Mouse (Mus musculus) MEL (cell line): ENCODE measurements around the gene Zbtb1. TPM values are rescaled to one million over a fixed set of nuclear protein-coding genes. Genes with fewer than 3 reads are reported as not detected.

Experiments
- DNase-seq: peaks from one replicate; pipeline ENCODE4 v3.0.0; 2011; ENCODE audit warnings: low read depth, low spot score
- H3K27ac ChIP-seq: 2 replicates; pipeline ENCODE4 v1.5.1; 2012; ENCODE audit warnings: low read depth, mild to moderate bottlenecking, control low read depth, low read length, moderate library complexity; ENCODE audit not compliant: control insufficient read depth
- H3K27me3 ChIP-seq, 2 experiments: fragments of 150-350 bp in 1 of 2; sonication (generic) in 1 of 2; 2 replicates each; pipeline ENCODE4 v1.6.1; 2012; ENCODE audit warnings: low read length in 2 of 2, mild to moderate bottlenecking in 2 of 2, improper control_type of control experiment in 1 of 2, moderate library complexity in 1 of 2; ENCODE audit not compliant: insufficient read depth in 2 of 2, control insufficient read depth in 1 of 2
- H3K36me3 ChIP-seq, 2 experiments: 2 replicates each; pipeline ENCODE4 v1.6.1; 2012 to 2014; ENCODE audit warnings: low read length in 2 of 2, improper control_type of control experiment in 1 of 2, inconsistent platforms in 1 of 2, mild to moderate bottlenecking in 1 of 2; ENCODE audit not compliant: insufficient read depth in 2 of 2, control insufficient read depth in 1 of 2
- H3K4me1 ChIP-seq, 2 experiments: fragments of 150-350 bp in 1 of 2; sonication (generic) in 1 of 2; 2 replicates each; pipeline ENCODE4 v1.6.1; 2012; ENCODE audit warnings: low read length in 2 of 2, improper control_type of control experiment in 1 of 2, mild to moderate bottlenecking in 1 of 2; ENCODE audit not compliant: insufficient read depth in 2 of 2, control insufficient read depth in 1 of 2
- H3K4me3 ChIP-seq, 2 experiments: fragments of 150-350 bp in 1 of 2; sonication (generic) in 1 of 2; 2 replicates each; pipeline ENCODE4 v1.5.1; 2012; ENCODE audit warnings: low read depth in 2 of 2, low read length in 2 of 2, mild to moderate bottlenecking in 2 of 2, moderate library complexity in 2 of 2, control low read depth in 1 of 2, improper control_type of control experiment in 1 of 2; ENCODE audit not compliant: control insufficient read depth in 1 of 2, insufficient read depth in 1 of 2
- H3K79me2 ChIP-seq: 2 replicates; pipeline ENCODE4 v1.6.1; 2012; ENCODE audit warnings: mild to moderate bottlenecking, low read length, moderate library complexity; ENCODE audit not compliant: control insufficient read depth, poor library complexity, insufficient read depth
- H3K9ac ChIP-seq: 2 replicates; pipeline ENCODE4 v1.6.1; 2012; ENCODE audit warnings: low read depth, mild to moderate bottlenecking, control low read depth, low read length, moderate library complexity; ENCODE audit not compliant: control insufficient read depth, poor library complexity, severe bottlenecking
- H3K9me3 ChIP-seq: fragments of 150-350 bp; sonication (generic); replicated peaks from 2 replicates; pipeline ENCODE4 v1.6.1; 2012; ENCODE audit warnings: mild to moderate bottlenecking, low read length, improper control_type of control experiment, moderate library complexity; ENCODE audit not compliant: insufficient read depth
- BHLHE40 ChIP-seq: IDR thresholded peaks from 2 replicates; pipeline ENCODE4 v1.6.1; 2012; ENCODE audit warnings: low read depth, mild to moderate bottlenecking, inconsistent platforms, low read length, improper control_type of control experiment, borderline replicate concordance
- CHD1 ChIP-seq: IDR thresholded peaks from 2 replicates; pipeline ENCODE4 v1.6.1; 2012; ENCODE audit warnings: low read depth, mild to moderate bottlenecking, inconsistent platforms, low read length, improper control_type of control experiment
- CHD2 ChIP-seq: IDR thresholded peaks from 2 replicates; pipeline ENCODE4 v1.6.1; 2011; ENCODE audit warnings: low read length, improper control_type of control experiment
- CTCF ChIP-seq, 3 experiments: IDR thresholded peaks in 2 of 3; conservative IDR thresholded peaks in 1 of 3; 2 replicates each; pipeline ENCODE4 v1.5.1; 2011 to 2012; ENCODE audit warnings: low read length in 3 of 3, low read depth in 2 of 3, mild to moderate bottlenecking in 2 of 3, improper control_type of control experiment in 1 of 3, inconsistent platforms in 1 of 3, mixed read lengths in 1 of 3, moderate library complexity in 1 of 3; ENCODE audit not compliant: control insufficient read depth in 1 of 3, insufficient read depth in 1 of 3, poor library complexity in 1 of 3, severe bottlenecking in 1 of 3
- E2F4 ChIP-seq: IDR thresholded peaks from 2 replicates; pipeline ENCODE4 v1.6.1; 2011; ENCODE audit warnings: low read depth, low read length, improper control_type of control experiment, borderline replicate concordance
- ELF1 ChIP-seq: IDR thresholded peaks from 2 replicates; pipeline ENCODE4 v1.6.1; 2014; ENCODE audit warnings: low read depth, mild to moderate bottlenecking, inconsistent platforms, low read length, improper control_type of control experiment, moderate library complexity
- EP300 ChIP-seq, 2 experiments: IDR thresholded peaks; 2 replicates each; pipeline ENCODE4 v1.6.1; 2011; ENCODE audit warnings: improper control_type of control experiment in 2 of 2, low read length in 2 of 2, low read depth in 1 of 2, mild to moderate bottlenecking in 1 of 2
- GATA1 ChIP-seq: IDR thresholded peaks from 2 replicates; pipeline ENCODE4 v1.6.1; 2011; ENCODE audit warnings: low read depth, low read length, improper control_type of control experiment
- HCFC1 ChIP-seq: IDR thresholded peaks from 2 replicates; pipeline ENCODE4 v1.6.1; 2012; ENCODE audit warnings: low read depth, mild to moderate bottlenecking, inconsistent platforms, low read length, improper control_type of control experiment, moderate library complexity
- MAFK ChIP-seq: IDR thresholded peaks from 2 replicates; pipeline ENCODE4 v1.6.1; 2011; ENCODE audit warnings: low read depth, mild to moderate bottlenecking, low read length, improper control_type of control experiment, borderline replicate concordance
- MAX ChIP-seq: IDR thresholded peaks from 2 replicates; pipeline ENCODE4 v1.6.1; 2011; ENCODE audit warnings: low read length, improper control_type of control experiment
- MAZ ChIP-seq: IDR thresholded peaks from 2 replicates; pipeline ENCODE4 v1.6.1; 2012; ENCODE audit warnings: low read depth, mild to moderate bottlenecking, inconsistent platforms, low read length, improper control_type of control experiment
- MYB ChIP-seq: IDR thresholded peaks from 2 replicates; pipeline ENCODE4 v1.6.1; 2011; ENCODE audit warnings: mild to moderate bottlenecking, low read depth, low read length, improper control_type of control experiment
- MYC ChIP-seq: IDR thresholded peaks from 2 replicates; pipeline ENCODE4 v1.6.1; 2011; ENCODE audit warnings: low read depth, mild to moderate bottlenecking, low read length, improper control_type of control experiment, moderate library complexity
- NELFE ChIP-seq: IDR thresholded peaks from 2 replicates; pipeline ENCODE4 v1.6.1; 2011; ENCODE audit warnings: low read depth, low read length, improper control_type of control experiment
- POLR2A ChIP-seq, 2 experiments: IDR thresholded peaks; 2 replicates each; pipeline ENCODE4 v1.6.1; 2011 to 2012; ENCODE audit warnings: low read length in 2 of 2, mild to moderate bottlenecking in 2 of 2, control low read depth in 1 of 2, improper control_type of control experiment in 1 of 2, low read depth in 1 of 2, moderate library complexity in 1 of 2; ENCODE audit not compliant: control insufficient read depth in 1 of 2, insufficient read depth in 1 of 2, poor library complexity in 1 of 2
- POLR2AphosphoS2 ChIP-seq: IDR thresholded peaks from 2 replicates; pipeline ENCODE4 v1.6.1; 2011; ENCODE audit warnings: low read length, improper control_type of control experiment
- POLR2AphosphoS5 ChIP-seq: IDR thresholded peaks from 2 replicates; pipeline ENCODE4 v1.6.1; 2012; ENCODE audit warnings: low read depth, borderline replicate concordance, mild to moderate bottlenecking, inconsistent platforms, low read length, moderate library complexity, mixed read lengths
- RAD21 ChIP-seq: IDR thresholded peaks from 2 replicates; pipeline ENCODE4 v1.6.1; 2011; ENCODE audit warnings: mild to moderate bottlenecking, low read depth, low read length, improper control_type of control experiment
- SIN3A ChIP-seq: IDR thresholded peaks from 2 replicates; pipeline ENCODE4 v1.6.1; 2012; ENCODE audit warnings: low read length, improper control_type of control experiment, inconsistent platforms
- TAL1 ChIP-seq: IDR thresholded peaks from 2 replicates; pipeline ENCODE4 v1.6.1; 2012; ENCODE audit warnings: mild to moderate bottlenecking, inconsistent platforms, low read length, moderate library complexity, mixed read lengths
- TBP ChIP-seq: IDR thresholded peaks from 2 replicates; pipeline ENCODE4 v1.8.0; 2011; ENCODE audit warnings: low read depth, low read length, improper control_type of control experiment
- TCF12 ChIP-seq: IDR thresholded peaks from 2 replicates; pipeline ENCODE4 v1.6.1; 2014; ENCODE audit warnings: low read depth, mild to moderate bottlenecking, inconsistent platforms, low read length, improper control_type of control experiment, moderate library complexity
- UBTF ChIP-seq: IDR thresholded peaks from 2 replicates; pipeline ENCODE4 v1.6.1; 2012; ENCODE audit warnings: low read depth, mild to moderate bottlenecking, inconsistent platforms, low read length, improper control_type of control experiment, moderate library complexity, borderline replicate concordance; ENCODE audit not compliant: insufficient read depth
- USF1 ChIP-seq: IDR thresholded peaks from 2 replicates; pipeline ENCODE4 v1.6.1; 2014; ENCODE audit warnings: low read depth, mild to moderate bottlenecking, inconsistent platforms, low read length, improper control_type of control experiment, moderate library complexity
- USF2 ChIP-seq, 2 experiments: IDR thresholded peaks; 2 replicates each; pipeline ENCODE4 v1.6.1; 2011 to 2012; ENCODE audit warnings: improper control_type of control experiment in 2 of 2, low read length in 2 of 2, borderline replicate concordance in 1 of 2, inconsistent platforms in 1 of 2, low read depth in 1 of 2, mild to moderate bottlenecking in 1 of 2; ENCODE audit not compliant: insufficient read depth in 1 of 2
- ZKSCAN1 ChIP-seq: IDR thresholded peaks from 2 replicates; pipeline ENCODE4 v1.6.1; 2012; ENCODE audit warnings: low read depth, mild to moderate bottlenecking, inconsistent platforms, low read length, improper control_type of control experiment, moderate library complexity
- ZMIZ1 ChIP-seq: IDR thresholded peaks from 2 replicates; pipeline ENCODE4 v1.6.1; 2012; ENCODE audit warnings: low read depth, mild to moderate bottlenecking, inconsistent platforms, low read length, improper control_type of control experiment, moderate library complexity
- ZNF384 ChIP-seq: IDR thresholded peaks from 2 replicates; pipeline ENCODE4 v1.6.1; 2012; ENCODE audit warnings: low read depth, mild to moderate bottlenecking, inconsistent platforms, low read length, improper control_type of control experiment
- polyA plus RNA-seq, 2 experiments: library from polyadenylated mRNA; stranded (reverse) in 1 of 2; unstranded in 1 of 2; fragments of >175 nt in 1 of 2; fragments of >200 nt in 1 of 2; gene quantifications; 2 replicates each; pipeline versions ENCODE4 v1.2.1 to v1.2.4; 2012; ENCODE audit warnings: low replicate concordance in 2 of 2, low read depth in 1 of 2; ENCODE audit not compliant: insufficient read length in 2 of 2, insufficient read depth in 1 of 2, missing spikeins in 1 of 2
- total RNA-seq: library from RNA; depleted of rRNA; stranded (reverse); fragments of 300-350 nt; gene quantifications from 2 replicates; pipeline ENCODE4 v1.2.3, GENCODE M21; 2012

Gene Zbtb1
- total and polyA plus RNA-seq, 3 experiments = 5.1 to 7.0 TPM; not detected in 1

DNA sequence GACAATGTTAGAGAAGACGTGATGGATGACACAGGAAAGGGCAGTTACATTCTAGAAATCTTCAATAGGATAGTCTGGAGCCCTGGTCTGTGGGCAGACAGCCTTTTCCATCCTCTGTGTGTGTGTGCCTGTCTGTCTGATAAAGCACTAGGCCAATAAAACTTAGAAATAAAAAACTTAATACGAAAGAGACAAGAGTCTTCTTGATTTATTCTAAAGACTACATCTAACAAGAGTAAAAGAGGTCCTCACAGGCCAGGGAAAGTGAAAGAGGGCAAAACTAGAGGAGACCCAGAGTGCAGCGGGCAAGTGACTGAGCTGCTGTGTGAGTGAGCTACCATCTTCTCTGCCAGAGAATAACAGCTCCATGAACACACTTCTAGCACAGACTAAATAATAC is 3.8 kb upstream of the Zbtb1 start:
- peak overlapping the region; percentile 16 for H3K9ac ChIP-seq
- H3K79me2 ChIP-seq = peaks cover 60% of the 10 kb centered on the region
- no peak overlapping the region; a peak in 1 of 4 replicates for H3K4me3 ChIP-seq
- H3K27me3 ChIP-seq = no peaks in the 10 kb centered on the region
- peaks cover 26 to 41% of the 10 kb centered on the region in 2 experiments for H3K4me1 ChIP-seq
- peak overlapping the region; percentile 18 for H3K27ac ChIP-seq
- DNase-seq = no peak
- H3K9me3 ChIP-seq = no peaks in the 10 kb centered on the region
- peaks cover 0 to 45% of the 10 kb centered on the region in 2 experiments; a peak in 2 of 4 replicates for H3K36me3 ChIP-seq
- TF ChIP-seq NELFE (no peak), TBP (no peak), MAZ (no peak), MYB (no peak), ZNF384 (no peak), USF2 (IDR thresholded peaks at IDR 0.05; ENCODE audit: borderline replicate concordance in 1 of 2, insufficient read depth in 1 of 2, low read depth in 1 of 2, low read length in 2 of 2) (no peak), GATA1 (no peak), CHD1 (no peak)
- TF ChIP-seq, all 39 proteins: peak for 0

DNA sequence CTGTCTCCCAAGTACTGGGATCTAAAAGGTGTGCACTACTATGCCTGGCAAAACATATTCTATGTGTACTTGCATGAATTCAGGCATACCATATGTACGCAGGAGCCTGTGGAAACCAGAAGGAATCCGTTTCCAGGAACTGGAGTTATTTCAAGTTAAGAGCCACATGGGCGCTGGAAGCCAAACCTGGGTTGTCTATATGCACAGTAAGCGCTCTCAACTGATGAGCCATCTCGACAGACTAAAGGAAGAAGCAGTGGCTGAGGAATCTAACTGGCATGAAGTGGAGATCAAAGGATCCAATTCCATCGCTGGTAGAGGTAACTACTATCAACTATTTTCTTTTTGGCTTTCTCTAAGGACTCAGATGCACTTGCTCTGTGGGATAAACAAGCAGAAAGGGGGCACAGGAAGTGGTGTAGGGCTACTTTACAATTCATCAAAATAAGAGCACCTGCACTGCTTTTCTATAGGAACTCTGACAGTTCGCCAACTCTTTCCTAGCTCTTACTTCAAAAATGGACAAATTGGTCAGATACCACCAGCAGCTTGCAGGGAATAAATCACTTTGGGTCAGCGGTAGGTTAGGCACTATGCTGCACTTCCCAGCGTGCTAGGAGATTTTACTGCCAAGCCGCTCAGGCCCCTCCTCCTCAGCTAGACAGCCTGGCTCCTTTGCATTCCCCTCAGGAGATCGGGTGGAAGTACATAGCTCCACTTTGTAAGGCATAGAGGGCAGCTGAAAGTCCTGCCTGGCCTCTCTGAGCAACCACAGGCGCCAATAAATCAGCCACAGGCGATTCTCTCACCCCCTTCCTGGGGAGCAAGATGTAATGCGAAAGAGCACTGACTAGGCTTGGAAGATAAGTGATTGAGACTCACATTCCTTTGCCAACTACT is 2.7 kb upstream of the Zbtb1 start:
- peak; percentile 75 for DNase-seq
- no peaks in the 10 kb centered on the region for H3K9me3 ChIP-seq
- peak overlapping the region; percentile 100 for H3K9ac ChIP-seq
- H3K36me3 ChIP-seq = peaks cover 0 to 40% of the 10 kb centered on the region in 2 experiments; a peak in 2 of 4 replicates
- peak overlapping the region; percentile 97 for H3K27ac ChIP-seq
- no peaks in the 10 kb centered on the region for H3K27me3 ChIP-seq
- H3K79me2 ChIP-seq = peaks cover 71% of the 10 kb centered on the region
- peaks cover 26 to 36% of the 10 kb centered on the region in 2 experiments for H3K4me1 ChIP-seq
- H3K4me3 ChIP-seq = peak overlapping the region; percentile 67 to 87
- TF ChIP-seq GATA1 (no peak), ZMIZ1 (peak; percentile 45; the same call in 1 of the 2 replicates), NELFE (peak; percentile 4; the same call in 1 of the 2 replicates), TBP (no peak), POLR2AphosphoS2 (no peak), USF1 (no peak), MAX (peak; percentile 40; the same call in 1 of the 2 replicates), BHLHE40 (no peak), RAD21 (no peak), MAFK (0 out of 2 replicates have a peak, but pooled peaks have one; percentile 31), HCFC1 (peak; percentile 30; the same call in 1 of the 2 replicates), CHD2 (no peak), TCF12 (0 out of 2 replicates have a peak, but pooled peaks have one; percentile 3), ZKSCAN1 (no peak), POLR2A (IDR thresholded peaks at IDR 0.05; ENCODE audit: control insufficient read depth in 1 of 2, insufficient read depth in 1 of 2, low read depth in 1 of 2, low read length in 2 of 2, poor library complexity in 1 of 2) (peak in 1 of 2 experiments; percentile 40; a peak in 2 of 4 replicates), EP300 (IDR thresholded peaks at IDR 0.05; ENCODE audit: low read depth in 1 of 2, low read length in 2 of 2) (peak in 1 of 2 experiments; percentile 16; a peak in 1 of 4 replicates), ELF1 (no peak), SIN3A (0 out of 2 replicates have a peak, but pooled peaks have one; percentile 26), POLR2AphosphoS5 (no peak), TAL1 (no peak), CTCF (IDR thresholded peaks at IDR 0.05 in 2 of 3, conservative IDR thresholded peaks at IDR 0.05 in 1 of 3; ENCODE audit: control insufficient read depth in 1 of 3, insufficient read depth in 1 of 3, low read depth in 2 of 3, low read length in 3 of 3, poor library complexity in 1 of 3, severe bottlenecking in 1 of 3) (no peak), MYB (no peak), UBTF (no peak), MYC (no peak), E2F4 (no peak)
